Mouse (Mus musculus) olfactory bulb, adult 2 months (tissue): Measurements from ENCODE around the gene Srsf12. TPM values are rescaled to one million over a fixed set of nuclear protein-coding genes. Genes with fewer than 3 reads are reported as not detected.

Experiments
- H3K27ac ChIP-seq: fragments of 200-500 bp; 2 replicates; pipeline ENCODE4 v1.5.1; 2012; ENCODE audit warnings: low read depth, low read length; ENCODE audit not compliant: insufficient read depth
- H3K4me1 ChIP-seq: fragments of 200-500 bp; 2 replicates; pipeline ENCODE4 v1.6.1; 2012; ENCODE audit warnings: low read length; ENCODE audit not compliant: control insufficient read depth, insufficient read depth
- H3K4me3 ChIP-seq: fragments of 200-500 bp; 2 replicates; pipeline ENCODE4 v1.5.1; 2012; ENCODE audit warnings: mild to moderate bottlenecking, low read depth, low read length, moderate library complexity; ENCODE audit not compliant: insufficient read depth
- CTCF ChIP-seq: fragments of 200-500 bp; IDR thresholded peaks from 2 replicates; pipeline ENCODE4 v1.5.1; 2012; ENCODE audit warnings: low read depth, mild to moderate bottlenecking, low read length, moderate library complexity; ENCODE audit not compliant: insufficient read depth
- POLR2A ChIP-seq: fragments of 200-500 bp; IDR thresholded peaks from 2 replicates; pipeline ENCODE4 v1.6.1; 2012; ENCODE audit warnings: mild to moderate bottlenecking, low read depth, low read length, moderate library complexity; ENCODE audit not compliant: insufficient read depth
- WGBS: fragments of 180-500 bp; shearing (Covaris S2); methylation state at CpG from one replicate; pipeline ENCODE4 v1.1.7; 2018; 5-methylcytosine and 5-hydroxymethylcytosine counted together
- polyA plus RNA-seq: library from polyadenylated mRNA; stranded (reverse); fragments of >200 nt; gene quantifications from 2 replicates; pipeline ENCODE4 v1.2.4, GENCODE M21; 2012; ENCODE audit warnings: low replicate concordance; ENCODE audit not compliant: missing spikeins, insufficient read depth, insufficient read length

Gene Srsf12
- polyA plus RNA-seq, 1 experiment = not detected

DNA sequence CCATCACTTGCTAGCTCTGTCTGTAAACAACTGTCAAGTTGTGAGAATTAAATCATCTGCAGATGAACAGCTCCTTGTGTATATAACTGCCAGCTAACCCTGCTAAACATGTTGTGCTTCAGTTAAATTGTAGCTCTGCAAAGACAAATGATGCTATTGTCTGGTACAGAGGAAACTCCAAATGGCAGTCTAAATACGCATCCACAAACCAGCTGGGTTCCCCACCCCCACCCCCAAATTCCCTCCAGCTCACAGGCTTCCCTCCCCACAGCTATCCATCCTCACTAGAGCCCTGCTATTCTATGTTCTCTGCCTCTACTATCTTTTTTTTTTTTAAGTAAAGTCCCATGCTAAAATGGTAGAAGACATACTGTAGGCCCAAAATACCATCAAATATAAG, 13.1 kb downstream of the Srsf12 start:
- Histone ChIP-seq H3K4me3 (no peak overlapping the region), H3K4me1 (peaks cover 3% of the 10 kb centered on the region), H3K27ac (peak overlapping the region; percentile 79; the same call in 1 of the 2 replicates)
- no peak for TF ChIP-seq CTCF
- TF ChIP-seq POLR2A = no peak
- 16% methylated on average over 1 of the region's 1 CpGs for WGBS

DNA sequence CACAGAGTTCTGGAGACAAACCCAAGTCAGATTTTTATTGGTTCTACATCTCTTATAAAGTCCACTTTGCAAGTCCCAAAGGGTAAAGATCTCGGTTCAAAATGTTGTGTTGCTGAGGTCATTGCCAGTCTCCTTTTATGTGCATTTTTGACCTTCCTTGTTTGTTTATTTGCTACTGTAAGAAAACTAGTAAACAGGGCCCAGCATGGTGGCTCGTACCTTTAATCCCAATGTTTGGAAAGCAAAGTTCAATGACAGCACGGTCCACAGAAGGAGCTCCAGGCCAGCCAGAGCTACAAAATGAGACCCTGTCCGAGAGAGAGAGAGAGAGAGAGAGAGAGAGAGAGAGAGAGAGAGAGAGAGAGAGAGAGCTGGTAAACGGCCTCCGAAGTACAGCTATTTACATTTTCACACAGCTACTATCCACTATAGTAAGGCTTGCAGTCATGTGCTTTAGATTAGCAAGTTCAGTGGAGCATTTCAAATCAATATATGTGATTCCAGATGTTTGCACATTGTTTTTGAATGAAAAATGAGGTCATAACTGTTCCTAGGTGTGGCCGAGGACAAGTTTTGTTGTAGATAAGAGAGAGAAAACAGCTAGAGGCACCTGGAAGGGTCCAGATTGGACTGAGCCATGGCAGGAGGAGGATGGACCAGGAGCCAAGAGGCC, 15.3 kb downstream of the Srsf12 start:
- Histone ChIP-seq H3K4me1 (peaks cover 3% of the 10 kb centered on the region), H3K4me3 (no peak overlapping the region), H3K27ac (no peak overlapping the region)
- TF ChIP-seq POLR2A = no peak
- no peak for TF ChIP-seq CTCF
- 74% methylated on average over 7 of the region's 7 CpGs for WGBS

DNA sequence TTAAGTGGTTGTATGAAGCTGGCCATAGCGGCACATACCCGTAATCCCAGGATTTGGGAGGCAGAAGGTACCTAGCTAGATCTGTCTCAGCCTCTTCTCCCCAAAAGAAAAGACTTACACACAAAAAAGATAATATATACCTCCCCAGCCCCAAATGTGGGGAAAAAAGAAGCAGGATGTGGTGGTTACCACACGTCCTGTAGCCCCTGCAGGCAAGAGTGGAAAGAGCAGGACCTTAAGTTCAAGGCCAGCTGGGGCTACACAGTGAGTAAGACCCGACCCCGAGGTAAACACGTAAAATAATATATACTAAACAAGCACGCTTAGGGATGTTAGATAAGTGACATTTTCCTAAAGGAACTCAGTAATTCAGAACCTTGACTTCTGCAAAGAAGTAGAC, 18.4 kb downstream of the Srsf12 start:
- H3K27ac ChIP-seq = no peak overlapping the region
- no peak overlapping the region for H3K4me3 ChIP-seq
- H3K4me1 ChIP-seq = no peaks in the 10 kb centered on the region
- TF ChIP-seq POLR2A (no peak), CTCF (no peak)
- WGBS = 95% methylated on average over 7 of the region's 7 CpGs

DNA sequence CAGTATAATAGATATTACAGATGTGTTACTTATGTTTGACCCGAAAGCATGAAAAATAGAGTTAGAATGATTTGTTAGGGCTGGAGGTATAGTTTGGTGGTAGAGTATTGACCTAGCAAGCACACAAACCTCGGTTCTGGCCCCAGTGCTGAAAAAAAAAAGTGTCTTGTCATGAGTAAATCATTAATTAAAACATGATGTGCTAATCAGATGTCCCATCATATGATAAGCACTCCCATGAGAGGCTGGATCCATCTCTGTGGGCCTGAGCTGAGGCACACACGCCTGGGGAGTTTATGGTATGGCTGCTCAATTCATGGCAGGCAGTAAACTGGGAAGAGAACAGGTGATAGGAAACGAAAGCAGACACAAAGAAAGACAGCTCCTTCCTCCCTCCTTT, 20.8 kb downstream of the Srsf12 start:
- no peak for TF ChIP-seq POLR2A
- no peak for TF ChIP-seq CTCF
- 88% methylated on average over 4 of the region's 4 CpGs for WGBS
- no peaks in the 10 kb centered on the region for H3K4me1 ChIP-seq
- no peak overlapping the region for H3K27ac ChIP-seq
- no peak overlapping the region for H3K4me3 ChIP-seq

DNA sequence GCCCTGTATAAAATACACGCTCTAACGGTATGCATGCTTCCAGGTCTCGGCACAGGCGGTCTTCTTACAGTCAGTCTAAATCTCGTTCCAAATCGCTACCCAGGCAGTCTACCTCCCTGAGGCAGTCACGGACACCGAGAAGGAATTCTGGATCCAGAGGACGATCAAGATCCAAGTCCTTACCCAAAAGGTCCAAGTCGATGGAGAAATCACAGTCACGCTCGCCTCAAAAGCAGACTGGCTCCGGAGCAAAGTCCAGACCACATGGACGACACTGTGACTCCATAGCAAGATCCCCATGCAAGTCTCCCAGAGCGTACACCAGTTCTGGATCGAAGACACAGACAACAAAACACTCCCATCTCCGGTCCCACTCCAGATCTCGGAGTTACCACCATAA, 22.1 kb downstream of the Srsf12 start:
- Histone ChIP-seq H3K4me3 (no peak overlapping the region), H3K4me1 (no peaks in the 10 kb centered on the region), H3K27ac (no peak overlapping the region)
- 93% methylated on average over 18 of the region's 18 CpGs for whole genome bisulfite sequencing
- TF ChIP-seq CTCF (no peak), POLR2A (no peak)

GRCm38 (mm10) chr4:33242536-33242935, 33.7 kb downstream of the Srsf12 start:
- 52% methylated on average over 5 of the region's 5 CpGs for WGBS
- TF ChIP-seq CTCF = no peak
- no peak for TF ChIP-seq POLR2A
- Histone ChIP-seq H3K4me3 (no peak overlapping the region), H3K27ac (no peak overlapping the region), H3K4me1 (peaks cover 3% of the 10 kb centered on the region)

- no peak for TF ChIP-seq POLR2A
- no peak for TF ChIP-seq CTCF
- 69% methylated on average over 12 of the region's 12 CpGs for WGBS
- H3K4me3 ChIP-seq = no peak overlapping the region
- peaks cover 3% of the 10 kb centered on the region for H3K4me1 ChIP-seq
- H3K27ac ChIP-seq = no peak overlapping the region
Measured at GRCm38 (mm10) chr4:33243016-33243758, 34.4 kb downstream of the Srsf12 start.

DNA sequence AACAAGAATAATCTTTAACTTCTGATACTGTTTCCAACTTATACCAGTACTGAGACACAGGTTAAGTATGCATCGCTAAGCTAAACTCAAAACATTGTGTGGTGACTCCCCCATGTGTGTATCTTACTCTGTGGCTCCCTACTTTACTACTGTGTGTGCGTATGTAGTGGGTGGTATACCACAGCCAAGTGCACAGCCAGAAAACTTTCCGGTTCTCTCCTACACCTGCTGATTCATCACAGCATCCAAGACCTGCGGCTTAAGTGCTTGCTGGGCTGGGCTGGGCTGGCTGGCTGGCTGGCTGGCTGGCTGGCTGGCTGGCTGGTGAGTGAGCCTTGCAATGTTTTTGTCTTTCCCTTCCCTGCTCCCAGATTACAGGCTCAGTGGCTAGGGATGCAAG, 35.1 kb downstream of the Srsf12 start:
- Histone ChIP-seq H3K27ac (no peak overlapping the region), H3K4me1 (peaks cover 3% of the 10 kb centered on the region), H3K4me3 (no peak overlapping the region)
- TF ChIP-seq CTCF (no peak), POLR2A (no peak)
- WGBS = 50% methylated on average over 4 of the region's 4 CpGs

DNA sequence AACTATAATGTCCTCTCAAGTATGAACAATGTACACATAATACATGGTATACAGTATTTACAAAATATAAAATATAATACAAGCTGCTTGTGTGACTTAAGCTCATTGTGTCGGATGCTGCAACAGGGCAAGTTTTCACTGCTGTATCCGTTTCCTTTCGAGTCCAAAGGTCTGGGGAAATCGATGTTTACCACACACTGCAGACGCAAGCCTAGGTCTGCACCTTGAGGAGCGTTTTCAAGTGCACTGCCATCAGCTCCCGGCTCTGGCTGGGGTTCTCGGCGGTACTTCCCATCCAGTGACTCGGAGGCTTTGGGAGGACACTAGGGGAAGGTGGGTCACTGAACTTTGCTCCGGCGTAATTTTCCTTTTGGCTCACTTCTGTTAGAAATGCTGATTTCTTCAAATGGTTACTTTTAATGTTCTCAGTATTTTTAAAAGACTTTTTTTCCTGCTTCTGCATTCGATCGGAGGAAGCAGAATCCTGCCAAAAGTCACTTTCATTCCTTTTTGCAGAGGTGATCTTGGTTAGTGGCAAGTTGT, 37.1 kb downstream of the Srsf12 start:
- no peak for TF ChIP-seq CTCF
- no peak for TF ChIP-seq POLR2A
- 65% methylated on average over 14 of the region's 14 CpGs for WGBS
- Histone ChIP-seq H3K4me1 (peaks cover 3% of the 10 kb centered on the region), H3K4me3 (no peak overlapping the region), H3K27ac (no peak overlapping the region)
